Mouse (Mus musculus) embryo, embryonic 9.5 days (tissue): ENCODE measurements at regions not wholly inside any gene's neighbourhood (a gene's known extent, or its start where the extent isn't known, plus 50 kb on each side); places are given as distances from the start of the nearest gene placed in this dataset.
A peak's percentile ranks its signal among the peaks of the same experiment; 100 is the strongest.

Experiments
- DNase-seq: peaks from one replicate; pipeline ENCODE4 v3.0.0-alpha.2; 2017; ENCODE audit errors: extremely low spot score

DNA sequence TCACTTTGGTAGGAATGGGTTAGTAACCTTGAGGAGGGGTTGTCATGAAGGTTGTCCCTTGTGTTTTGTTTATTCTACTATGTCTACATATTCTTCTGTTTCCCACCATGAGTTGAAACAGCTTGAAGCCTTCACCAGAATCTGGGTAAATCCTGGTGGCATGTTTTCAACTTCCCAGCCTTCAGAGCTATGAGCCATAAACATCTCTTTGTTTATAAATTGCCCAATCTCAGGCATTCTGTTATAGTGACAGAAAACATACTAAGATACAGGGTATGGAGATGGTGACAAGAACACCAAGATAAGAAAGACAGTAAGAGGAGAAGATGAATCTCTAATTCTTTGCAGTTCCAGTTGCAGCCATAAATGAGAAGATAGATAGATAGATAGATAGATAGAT is 396.5 kb downstream of the Tns1 start:
- DNase-seq, result no peak

GRCm38 (mm10) chr1:73726658-73727057 is 397.6 kb downstream of the Tns1 start:
- DNase-seq, result no peak

DNA sequence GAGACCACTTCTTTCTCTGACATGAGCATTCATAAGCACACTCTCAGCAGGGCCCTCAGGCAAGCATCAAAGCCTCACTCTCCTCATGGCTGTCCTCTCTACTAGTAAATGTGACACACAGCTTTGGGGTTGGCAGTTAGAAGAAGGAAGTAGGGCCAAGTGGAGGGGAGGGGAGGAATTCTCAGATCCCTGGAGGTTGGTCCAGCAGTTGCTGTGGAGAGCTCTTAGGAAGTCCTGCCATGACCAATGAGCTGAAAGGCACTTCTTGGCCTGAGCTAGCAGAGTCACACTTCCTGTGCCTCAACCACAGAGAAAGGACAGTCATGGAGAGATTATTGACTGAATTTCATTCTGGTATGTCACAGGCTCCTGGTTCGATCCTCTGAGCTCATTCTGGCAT is 398.8 kb downstream of the Tns1 start:
- no peak for DNase-seq

DNA sequence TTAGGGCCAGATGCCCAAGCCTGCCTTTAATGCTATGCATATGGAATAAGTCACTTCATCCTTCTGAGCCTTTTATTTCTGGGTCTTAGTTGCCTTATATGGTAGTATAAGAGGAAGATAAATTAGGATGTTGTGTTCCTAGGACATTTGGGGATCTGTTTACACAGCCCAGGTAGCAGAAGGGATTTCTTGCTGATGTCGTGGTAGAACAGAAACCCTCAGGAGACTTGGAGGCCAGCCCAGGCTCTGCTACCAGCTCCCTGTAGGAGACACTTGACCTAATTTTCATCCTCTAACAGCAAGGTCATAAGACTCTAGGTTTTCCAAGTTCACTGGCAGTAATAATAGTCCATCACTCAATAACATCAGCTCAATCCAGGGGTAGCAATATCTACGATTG is 399.7 kb downstream of the Tns1 start:
- DNase-seq, result no peak

DNA sequence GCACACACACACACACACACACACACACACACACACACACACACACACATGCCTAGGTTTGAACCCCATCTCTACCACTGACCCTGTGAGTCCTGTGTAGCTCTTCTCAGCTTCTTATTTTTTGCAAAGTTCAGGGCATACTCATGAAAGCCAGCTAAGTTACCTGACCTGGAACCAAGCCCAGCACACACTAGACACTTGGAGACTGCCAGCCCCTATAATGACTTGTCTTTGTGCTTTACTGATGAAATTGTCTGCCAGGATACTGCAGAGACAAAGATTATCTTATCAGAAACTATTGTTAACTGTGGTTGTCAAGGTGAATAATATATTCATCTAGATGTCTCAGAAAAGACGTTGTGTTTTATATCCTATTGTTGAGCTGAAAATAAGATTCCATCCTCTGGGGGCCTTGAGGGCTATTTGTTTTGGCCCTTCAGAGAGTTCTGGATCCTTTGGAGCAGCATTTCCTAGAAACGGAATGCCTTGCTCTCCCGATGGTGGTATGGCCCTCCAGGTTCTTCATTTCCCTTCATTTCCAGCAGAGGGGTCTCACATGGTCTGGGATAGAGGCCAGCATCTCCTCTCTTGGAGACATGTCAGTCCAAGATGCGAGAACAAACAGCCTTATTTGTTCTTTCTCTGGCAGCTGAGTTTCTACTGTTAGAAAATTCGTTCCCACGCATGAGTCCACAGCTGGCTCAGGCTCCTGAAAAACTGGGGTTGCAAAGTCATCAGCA is 402.6 kb downstream of the Tns1 start:
- DNase-seq, result no peak

DNA sequence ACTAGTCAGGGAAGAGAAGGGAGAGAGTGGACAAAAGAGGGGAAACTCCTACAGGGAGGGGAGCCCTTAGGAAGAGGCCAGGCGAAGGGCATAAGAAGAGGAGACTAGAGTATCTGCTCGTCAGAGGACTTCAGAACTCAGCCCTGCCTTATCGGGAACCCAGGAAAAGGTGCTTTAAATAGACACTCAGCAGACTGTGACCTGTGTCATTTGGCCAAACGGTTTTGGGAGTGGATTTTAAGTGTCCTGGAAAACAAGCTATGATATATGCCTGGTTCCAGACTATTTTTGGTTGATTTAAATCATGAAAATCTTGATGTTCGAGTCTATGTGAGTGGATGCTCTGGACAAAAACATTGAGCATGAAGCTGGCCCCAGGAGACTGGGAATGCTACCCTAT is 405.8 kb downstream of the Tns1 start:
- no peak for DNase-seq

DNA sequence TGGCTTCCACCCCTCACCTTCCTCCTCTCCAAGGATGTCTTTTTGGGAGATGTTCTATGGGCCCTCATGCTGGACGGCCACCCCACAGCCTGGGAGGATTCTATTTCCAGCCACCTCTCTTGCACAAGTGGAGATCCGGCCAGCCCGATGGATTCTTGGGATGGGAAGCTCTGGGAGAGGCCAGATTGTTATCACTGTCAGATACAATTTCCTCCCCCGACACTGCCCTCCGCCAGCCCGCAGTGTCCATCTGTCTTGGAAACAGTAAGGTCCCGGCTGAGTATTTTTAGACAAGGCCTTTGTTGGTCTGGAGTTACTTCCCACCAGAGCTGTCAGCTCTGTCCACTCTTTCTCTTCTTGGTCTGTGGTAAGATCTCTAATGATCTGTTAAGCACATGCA is 406.8 kb downstream of the Tns1 start:
- DNase-seq, result no peak

GRCm38 (mm10) chr1:73716901-73717300 is 407.3 kb downstream of the Tns1 start:
- no peak for DNase-seq

DNA sequence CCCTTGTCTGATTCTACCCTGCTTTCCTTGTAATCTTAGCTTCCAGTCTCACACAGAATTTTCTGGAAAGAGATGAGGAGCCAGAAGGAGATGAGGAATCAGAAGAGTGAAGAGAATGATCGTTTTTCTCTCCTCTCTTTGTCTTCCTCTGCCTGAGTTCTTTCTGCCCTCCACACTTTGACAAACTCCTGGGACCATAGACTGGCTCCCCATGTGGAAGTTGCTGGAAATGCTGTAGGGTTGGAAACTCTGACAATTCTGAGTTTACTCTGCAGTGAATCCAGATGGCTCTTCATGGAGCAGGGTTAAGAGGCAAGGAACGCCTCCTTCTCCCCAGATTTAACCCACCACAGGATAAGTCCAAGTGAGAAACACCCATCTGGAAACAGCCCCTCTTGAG is 408.7 kb downstream of the Tns1 start:
- no peak for DNase-seq

DNA sequence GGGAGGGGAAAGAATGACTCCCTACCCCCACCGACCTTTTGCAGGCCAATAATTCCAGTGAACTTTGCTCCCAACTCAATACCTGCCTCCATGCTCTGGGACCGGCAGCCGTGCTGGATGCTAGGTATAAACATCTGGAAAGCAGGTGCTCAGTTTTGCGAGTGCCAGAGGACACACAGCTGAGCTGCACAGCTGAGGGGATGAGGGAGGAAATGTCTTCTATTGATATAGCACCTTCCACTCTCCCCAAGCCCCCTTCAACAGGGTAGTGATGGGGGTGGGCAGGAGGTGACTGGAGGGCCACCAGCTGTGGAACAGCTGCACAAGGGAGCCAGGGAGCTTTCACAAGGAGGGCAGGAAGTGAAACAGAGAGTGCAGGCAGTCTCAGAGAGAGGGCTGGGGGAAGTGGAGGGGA is 421.8 kb downstream of the Tns1 start:
- DNase-seq, result peak; percentile 15

- no peak for DNase-seq
Observed at GRCm38 (mm10) chr1:73693537-73693936, 430.7 kb downstream of the Tns1 start.

- DNase-seq, result no peak
Observed at GRCm38 (mm10) chr1:73685734-73686133, 438.5 kb downstream of the Tns1 start.

GRCm38 (mm10) chr1:73685066-73685465 is 439.2 kb downstream of the Tns1 start:
- DNase-seq, result no peak

DNA sequence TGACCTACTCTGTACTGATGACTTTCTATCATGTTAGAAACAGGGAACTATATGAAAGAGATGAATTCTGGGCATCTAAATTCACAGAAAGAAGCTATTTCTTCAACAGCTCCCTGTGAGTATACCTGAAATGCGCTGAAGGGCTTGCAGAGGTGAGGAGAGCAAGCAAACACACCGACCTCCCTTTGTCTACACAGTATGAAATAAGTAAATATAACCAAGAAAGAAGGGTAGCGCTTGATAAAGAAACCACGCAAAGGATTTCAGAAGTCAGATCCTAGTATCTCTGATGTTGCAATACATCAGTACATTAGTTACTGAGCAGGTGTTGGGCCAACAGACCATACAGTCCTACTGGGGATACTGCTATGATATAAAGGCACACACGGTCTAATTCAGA is 440.1 kb downstream of the Tns1 start:
- no peak for DNase-seq

- DNase-seq, result no peak
Observed at GRCm38 (mm10) chr1:73683132-73683888, 440.9 kb downstream of the Tns1 start.

DNA sequence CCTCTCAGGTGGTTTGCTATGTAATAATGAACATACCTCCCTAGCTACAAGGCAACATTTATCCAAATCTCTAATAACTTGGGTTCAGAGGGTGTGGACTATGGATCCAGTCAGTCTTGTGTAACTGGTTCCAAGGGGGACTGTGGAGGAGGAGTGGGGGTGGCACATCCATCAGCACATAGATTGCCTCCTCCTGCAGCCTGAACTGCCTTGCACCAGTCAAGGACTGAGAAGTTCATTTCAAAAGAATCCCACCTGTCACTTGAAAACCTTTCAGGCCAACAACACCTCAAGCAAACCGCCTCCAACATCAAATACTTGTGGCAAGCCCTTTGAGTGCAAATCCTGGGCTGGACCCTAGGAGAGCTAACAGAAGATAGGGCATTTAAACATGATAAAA is 442.6 kb downstream of the Tns1 start:
- no peak for DNase-seq

DNA sequence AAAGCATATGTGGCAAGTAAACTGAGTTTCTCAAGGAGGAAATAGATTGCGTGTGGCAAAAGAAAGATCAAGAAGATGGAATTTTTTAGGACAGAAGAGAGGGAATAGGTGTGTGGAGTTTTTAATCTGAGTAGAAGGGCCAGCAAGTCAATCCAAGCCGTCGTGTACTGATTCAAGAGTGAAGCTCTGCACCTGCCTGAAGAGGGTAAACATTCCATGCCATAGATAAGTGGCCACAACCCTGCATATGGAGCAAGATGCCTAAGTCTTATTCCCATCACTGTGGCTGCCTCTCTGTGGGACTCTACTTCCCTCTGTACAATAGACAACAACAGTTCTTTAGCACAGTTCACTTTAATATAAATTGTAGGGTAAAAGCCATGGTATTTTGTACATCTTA is 443.4 kb downstream of the Tns1 start:
- DNase-seq, result no peak

DNA sequence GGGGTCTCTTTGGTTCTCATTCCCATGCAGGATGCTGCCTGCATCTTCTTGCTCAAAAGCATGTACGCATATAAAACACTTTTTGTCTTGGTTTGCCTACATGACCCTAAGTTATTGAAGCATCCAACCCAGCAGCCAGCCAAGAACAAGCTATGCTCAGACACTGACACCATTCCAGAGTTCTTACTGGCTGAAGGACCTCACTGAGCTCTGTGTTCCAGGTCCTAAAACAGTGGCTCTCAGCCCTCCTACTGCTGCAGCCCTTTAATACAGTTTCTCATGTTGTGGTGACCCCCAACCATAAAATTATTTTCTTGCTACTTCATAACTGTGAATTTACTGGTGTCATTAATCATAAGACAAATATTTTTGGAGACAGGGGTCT is 450.4 kb downstream of the Tns1 start:
- DNase-seq, result no peak

DNA sequence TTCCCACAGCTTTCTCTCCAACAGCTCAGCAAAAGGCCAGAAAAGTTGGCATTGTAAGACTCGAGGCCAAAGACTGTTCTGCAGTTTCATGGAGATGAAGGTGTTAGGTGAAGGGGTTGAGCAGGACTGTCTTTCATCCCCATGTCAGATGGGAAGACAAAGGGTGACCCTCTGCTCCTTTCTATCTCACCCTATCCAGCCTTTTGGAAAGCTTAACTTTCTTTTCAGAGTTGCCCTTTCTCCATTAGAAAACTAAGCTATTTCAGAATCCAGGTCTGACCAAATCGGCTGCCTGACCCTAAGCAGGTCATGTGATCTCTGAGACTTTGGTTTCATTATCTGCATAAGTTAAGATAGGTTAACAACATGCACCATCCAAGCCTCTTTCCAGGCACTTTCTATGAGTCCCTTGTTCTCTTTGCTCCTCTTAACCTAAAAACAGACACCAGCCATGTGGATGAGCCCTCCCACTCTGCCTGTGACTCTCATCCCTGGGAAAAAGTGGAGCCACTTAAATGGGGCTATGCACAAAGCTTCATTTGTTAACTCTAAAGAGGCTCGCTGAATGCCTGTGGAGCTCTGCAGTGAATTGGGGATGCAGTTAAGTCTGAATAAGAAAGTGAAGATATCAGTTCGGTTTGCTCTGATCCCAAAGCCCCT is 450.9 kb downstream of the Tns1 start:
- DNase-seq, result no peak

- no peak for DNase-seq
Observed at GRCm38 (mm10) chr1:73672239-73672638, 452.0 kb downstream of the Tns1 start.

GRCm38 (mm10) chr1:73668691-73669090 is 455.6 kb downstream of the Tns1 start:
- no peak for DNase-seq

DNA sequence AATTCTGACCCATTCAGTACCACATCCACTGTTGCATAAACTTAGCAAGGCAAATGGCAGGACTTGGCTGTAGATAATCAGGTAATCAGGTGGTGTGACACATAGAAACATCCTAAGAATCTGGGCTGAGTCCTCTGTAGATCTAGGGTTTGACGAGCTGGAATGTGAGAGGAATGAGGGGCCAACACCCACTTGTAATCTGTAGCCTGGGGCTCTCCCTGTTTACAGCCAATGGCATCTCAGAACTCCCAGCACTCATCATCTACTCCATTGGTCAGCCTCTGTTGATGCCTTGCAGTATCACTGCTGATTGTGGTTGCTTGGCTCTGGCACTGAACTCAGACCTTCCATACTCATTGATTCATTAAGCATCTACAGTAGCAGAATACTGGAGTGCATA is 460.7 kb downstream of the Tns1 start:
- no peak for DNase-seq

GRCm38 (mm10) chr1:73645011-73645410 is 479.2 kb downstream of the Tns1 start:
- no peak for DNase-seq
